Mouse (Mus musculus): ENCODE measurements around the gene Scg3.
"Not testable (repeated sequence)": the region's sequence is repeated elsewhere in the genome, so short reads cannot be mapped to it uniquely, and the experiment has no call there.

Gene Scg3

GRCm38 (mm10) chr9:75625556-75626307, 58.1 kb downstream of the Scg3 start, which contains the start of gene Lysmd2:
Gene Lysmd2, plus strand, starts transcription at chr9:75625741.
- peak; percentile 80 for DNase-seq

DNA sequence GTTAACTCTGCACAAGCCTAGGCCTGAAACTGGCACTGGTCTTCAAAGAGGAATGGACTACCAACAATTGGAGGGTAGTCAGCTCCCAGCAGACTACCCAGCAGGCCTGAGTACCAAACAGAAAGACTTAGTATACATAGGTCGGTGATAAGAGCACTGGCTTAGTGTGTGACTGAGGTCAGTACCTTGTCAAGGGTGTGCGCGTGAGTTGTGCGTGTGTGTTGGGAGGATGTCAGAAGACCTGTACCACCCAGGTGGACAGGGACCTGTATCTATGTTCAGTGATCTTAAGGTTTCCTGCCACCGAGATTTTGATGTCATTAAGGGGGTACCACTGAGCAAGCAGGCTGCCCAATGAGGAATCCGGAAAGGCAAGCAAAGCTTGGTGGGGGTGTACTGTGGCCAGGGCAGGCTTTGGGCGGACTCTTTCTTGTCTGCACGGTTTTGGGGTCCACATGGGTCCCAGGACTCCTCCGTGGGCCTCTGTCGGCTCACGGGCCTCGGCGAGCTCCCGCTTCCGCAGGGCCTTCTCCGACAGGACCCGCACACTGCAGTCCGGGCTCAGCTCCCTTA, 58.8 kb downstream of the Scg3 start:
- peak; percentile 54 for DNase-seq

GRCm38 (mm10) chr9:75621428-75621827, 62.4 kb downstream of the Scg3 start:
- DNase-seq: no peak

- DNase-seq: not testable (repeated sequence)
Observed at GRCm38 (mm10) chr9:75619761-75620160, 64.1 kb downstream of the Scg3 start.

GRCm38 (mm10) chr9:75618836-75619400, 64.9 kb downstream of the Scg3 start:
- DNase-seq: no peak

DNA sequence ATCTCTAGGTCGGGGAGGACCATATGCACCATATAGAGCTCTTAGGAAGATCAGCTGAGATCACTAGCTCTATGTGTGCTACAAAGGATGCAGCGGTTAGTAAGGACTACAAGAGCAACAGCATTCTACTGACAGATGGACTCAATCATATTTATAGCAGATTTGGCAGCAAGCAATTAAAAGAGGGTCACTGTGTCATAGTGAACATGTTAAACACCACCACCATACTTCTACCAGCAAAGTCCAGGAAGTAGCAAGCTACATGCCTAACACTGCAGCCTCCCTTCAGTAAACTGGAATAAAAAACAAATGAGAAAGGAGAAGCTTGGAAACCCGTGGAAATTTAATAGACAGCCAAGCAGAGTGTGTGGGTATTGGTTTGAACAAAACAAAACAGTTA, 67.3 kb downstream of the Scg3 start:
- DNase-seq: no peak

GRCm38 (mm10) chr9:75610571-75611493, 73.0 kb downstream of the Scg3 start, which contains the start of gene Tmod2:
Gene Tmod2, minus strand, starts transcription at chr9:75611325.
- peak; percentile 87 for DNase-seq

DNA sequence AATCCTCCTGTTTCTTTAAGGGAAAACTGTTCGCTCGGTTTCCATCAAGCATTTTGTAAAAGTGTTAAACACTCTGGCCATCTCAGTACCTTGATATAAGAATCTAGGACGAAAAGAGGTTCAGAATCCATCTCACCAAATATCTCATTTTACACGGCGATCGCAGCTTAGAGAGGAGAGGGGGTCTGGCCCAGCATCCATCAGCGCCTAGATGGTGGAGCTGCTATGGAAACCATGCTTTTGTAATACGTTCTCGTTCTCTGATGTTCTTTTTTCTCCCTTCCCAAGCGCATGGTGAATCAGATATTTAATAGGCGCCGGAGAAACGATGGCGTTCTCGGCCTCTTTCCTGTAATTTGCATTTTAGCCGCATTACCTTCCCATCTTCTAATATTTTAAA, 73.9 kb downstream of the Scg3 start:
- DNase-seq: no peak

DNA sequence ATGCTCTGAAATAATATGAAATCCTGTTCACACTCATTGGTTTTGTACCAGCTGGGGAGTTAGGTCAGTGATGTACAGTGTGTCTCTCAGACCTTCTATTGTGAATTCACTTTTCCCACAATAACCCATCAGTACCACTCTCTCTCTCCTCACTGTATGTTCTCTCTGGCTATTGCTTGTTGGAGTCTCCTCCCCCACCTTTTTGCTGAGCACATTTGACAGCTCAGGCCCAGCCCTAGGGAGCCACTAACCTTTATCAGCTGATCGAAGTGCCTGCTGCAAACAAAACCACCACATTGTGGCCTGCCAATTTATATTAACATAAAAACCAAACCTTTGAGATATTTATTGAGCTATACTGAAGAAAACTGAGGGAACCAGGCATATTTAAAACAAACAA, 74.4 kb downstream of the Scg3 start:
- no peak for DNase-seq

DNA sequence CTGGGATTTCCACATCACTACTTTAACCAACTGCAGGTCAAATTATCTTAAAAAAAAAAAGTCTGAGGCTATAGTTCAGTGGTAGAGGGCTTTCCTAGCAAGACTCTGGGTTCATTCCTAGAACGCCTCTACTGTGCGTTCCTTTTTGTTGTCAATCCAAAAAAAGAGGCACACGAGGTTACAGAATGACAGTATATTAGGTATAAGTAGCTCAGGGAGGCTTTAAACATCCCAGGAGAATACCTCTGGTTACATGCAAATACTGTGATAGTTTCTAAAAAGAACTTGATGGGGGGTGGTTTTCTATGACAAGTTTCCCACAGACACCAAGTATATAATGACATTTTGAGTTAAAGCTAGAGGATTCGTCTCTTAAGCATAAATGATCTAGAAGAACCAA, 76.4 kb downstream of the Scg3 start:
- DNase-seq: no peak

- DNase-seq: no peak
Observed at GRCm38 (mm10) chr9:75601510-75601909, 82.3 kb downstream of the Scg3 start.

GRCm38 (mm10) chr9:75600166-75600934, 83.5 kb downstream of the Scg3 start:
- DNase-seq: peak; percentile 60

GRCm38 (mm10) chr9:75599191-75599841, 84.5 kb downstream of the Scg3 start:
- DNase-seq: peak; percentile 72

DNA sequence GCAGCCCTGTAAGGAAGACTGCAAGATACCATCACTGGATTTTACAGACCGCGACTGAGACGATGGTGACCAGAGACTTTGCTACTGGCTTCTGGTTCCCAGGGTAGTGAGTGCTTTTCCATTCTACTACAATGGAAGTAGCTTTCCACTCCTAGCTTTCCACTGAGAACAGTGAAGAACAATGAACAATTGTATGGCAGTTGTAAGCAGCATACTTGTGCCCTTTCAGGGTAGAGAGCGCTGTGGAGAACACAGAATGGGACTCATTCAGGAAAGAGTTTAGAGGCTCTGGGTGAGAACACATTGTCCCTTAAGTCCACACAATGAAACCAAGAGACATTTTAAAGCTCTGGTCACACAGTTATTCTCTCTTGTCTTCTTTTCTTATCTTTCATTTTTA, 86.3 kb downstream of the Scg3 start:
- no peak for DNase-seq

DNA sequence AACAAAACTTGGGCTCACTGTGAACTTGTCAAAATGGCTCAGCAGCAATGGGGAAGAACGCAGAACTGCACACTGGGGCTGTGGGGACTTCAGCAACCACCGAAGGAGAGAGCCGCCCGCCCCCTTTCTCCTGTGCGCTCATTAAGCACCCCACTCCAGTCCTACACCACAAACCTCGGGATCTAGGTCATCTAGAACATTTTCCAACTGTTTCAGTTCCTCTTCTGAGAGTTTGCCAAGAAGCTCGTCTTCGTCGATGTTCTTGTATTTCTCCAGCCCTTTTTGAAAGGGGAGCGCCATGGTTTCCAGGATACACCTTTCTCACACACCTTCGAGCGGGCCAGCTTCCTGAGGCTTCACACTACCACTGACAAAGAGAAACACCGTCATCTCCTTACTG, 86.8 kb downstream of the Scg3 start:
- DNase-seq: peak; percentile 59

GRCm38 (mm10) chr9:75593481-75593880, 90.4 kb downstream of the Scg3 start:
- DNase-seq: no peak
